Mouse (Mus musculus) myocyte (in vitro differentiated cells): ENCODE results near the gene Six5. TPM values are rescaled to one million over a fixed set of nuclear protein-coding genes. Genes with fewer than 3 reads are reported as not detected.

Experiments used
- H3K27me3 ChIP-seq: one replicate; pipeline ENCODE4 v1.6.1; 2011; ENCODE audit not compliant: control insufficient read depth, insufficient read depth, insufficient read length
- H3K36me3 ChIP-seq: one replicate; pipeline ENCODE4 v1.6.1; 2011; ENCODE audit not compliant: control insufficient read depth, insufficient read depth
- H3K4me2 ChIP-seq: one replicate; pipeline ENCODE4 v1.6.1; 2011; ENCODE audit warnings: low read depth, control low read depth
- H3K4me3 ChIP-seq: one replicate; pipeline ENCODE4 v1.5.1; 2011; ENCODE audit warnings: mild to moderate bottlenecking, control low read depth, moderate library complexity
- H3K79me2 ChIP-seq: one replicate; pipeline ENCODE4 v1.6.1; 2011; ENCODE audit not compliant: control insufficient read depth, insufficient read depth
- H3ac ChIP-seq: one replicate; pipeline ENCODE4 v1.6.1; 2011; ENCODE audit not compliant: control insufficient read depth, insufficient read length
- CEBPB ChIP-seq: IDR thresholded peaks from 2 replicates; pipeline ENCODE4 v1.6.1; 2011; ENCODE audit warnings: mild to moderate bottlenecking, moderate library complexity; ENCODE audit not compliant: poor library complexity, insufficient read depth, severe bottlenecking
- E2F4 ChIP-seq: IDR thresholded peaks from one replicate; pipeline ENCODE4 v1.6.1; 2011; ENCODE audit warnings: mild to moderate bottlenecking, control low read depth, moderate library complexity; ENCODE audit not compliant: insufficient read depth
- MAX ChIP-seq: IDR thresholded peaks from one replicate; pipeline ENCODE4 v1.6.1; 2011; ENCODE audit warnings: low read depth, mild to moderate bottlenecking, control low read depth
- MYOD1 ChIP-seq, 3 experiments: IDR thresholded peaks; one replicate each; pipeline ENCODE4 v1.6.1; 2011; ENCODE audit warnings: control low read depth in 2 of 3, low read depth in 2 of 3, mild to moderate bottlenecking in 2 of 3, moderate library complexity in 1 of 3; ENCODE audit not compliant: insufficient read length in 2 of 3, control insufficient read depth in 1 of 3
- MYOG ChIP-seq, 3 experiments: IDR thresholded peaks; one replicate each; pipeline ENCODE4 v1.6.1; 2011; ENCODE audit warnings: control low read depth in 2 of 3, low read depth in 2 of 3, mild to moderate bottlenecking in 2 of 3; ENCODE audit not compliant: insufficient read length in 2 of 3, control insufficient read depth in 1 of 3, insufficient read depth in 1 of 3
- POLR2A ChIP-seq: IDR thresholded peaks from one replicate; pipeline ENCODE4 v1.6.1; 2011; ENCODE audit warnings: low read depth, mild to moderate bottlenecking, control low read depth, moderate library complexity; ENCODE audit not compliant: insufficient read length
- POLR2AphosphoS2 ChIP-seq: IDR thresholded peaks from one replicate; pipeline ENCODE4 v1.6.1; 2011; ENCODE audit warnings: low read depth, control low read depth; ENCODE audit not compliant: insufficient read length
- REST ChIP-seq: IDR thresholded peaks from one replicate; pipeline ENCODE4 v1.6.1; 2011; ENCODE audit warnings: mild to moderate bottlenecking, control low read depth, moderate library complexity; ENCODE audit not compliant: insufficient read depth, insufficient read length
- SRF ChIP-seq: IDR thresholded peaks from one replicate; pipeline ENCODE4 v1.6.1; 2011; ENCODE audit warnings: low read depth; ENCODE audit not compliant: control insufficient read depth, insufficient read length
- TCF12 ChIP-seq: IDR thresholded peaks from one replicate; pipeline ENCODE4 v1.6.1; 2011; ENCODE audit warnings: mild to moderate bottlenecking, control low read depth; ENCODE audit not compliant: poor library complexity, insufficient read depth, severe bottlenecking
- TCF3 ChIP-seq: IDR thresholded peaks from one replicate; pipeline ENCODE4 v1.6.1; 2011; ENCODE audit warnings: low read depth, control low read depth; ENCODE audit not compliant: insufficient read length
- USF1 ChIP-seq: IDR thresholded peaks from one replicate; pipeline ENCODE4 v1.6.1; 2011; ENCODE audit warnings: low read depth, mild to moderate bottlenecking, control low read depth, moderate library complexity
- polyA plus RNA-seq: library from polyadenylated mRNA; unstranded; fragments of >200 nt; fragmentation: generic; extraction: Trizol; gene quantifications from one replicate; pipeline ENCODE4 v1.2.1, GENCODE M21; 2012; ENCODE audit warnings: missing spikeins

Six5 gene
- 1.6 TPM for polyA plus RNA-seq

DNA sequence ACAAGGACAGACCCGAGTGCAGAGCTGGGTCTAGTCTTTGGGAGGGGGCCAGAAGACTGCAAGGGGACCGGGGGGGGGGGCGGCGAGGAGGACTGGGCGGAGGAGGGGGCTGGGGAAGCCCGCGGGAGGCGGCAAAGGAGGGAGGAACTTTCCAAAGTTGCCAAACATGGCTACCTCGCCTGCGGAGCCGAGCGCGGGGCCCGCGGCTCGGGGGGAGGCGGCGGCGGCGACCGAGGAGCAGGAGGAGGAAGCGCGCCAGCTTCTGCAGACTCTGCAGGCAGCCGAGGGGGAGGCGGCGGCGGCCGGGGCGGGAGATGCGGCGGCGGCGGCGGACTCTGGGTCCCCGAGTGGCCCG is at the start of gene Six5:
Six5 (plus strand) TSS at position 124 of the 355 bp plus-strand sequence.
- H3K36me3 ChIP-seq: peaks cover 10% of the 10 kb centered on the region
- no peaks in the 10 kb centered on the region for H3K79me2 ChIP-seq
- H3K4me3 ChIP-seq: peak within 1 kb of the TSS; percentile 34
- TF ChIP-seq E2F4: no peak
- TF ChIP-seq MYOG (IDR thresholded peaks at IDR 0.05; ENCODE audit: control insufficient read depth in 1 of 3, insufficient read depth in 1 of 3, insufficient read length in 2 of 3, low read depth in 2 of 3): no peak
- no peak for TF ChIP-seq SRF
- TF ChIP-seq POLR2AphosphoS2: no peak
- no peak for TF ChIP-seq CEBPB
- TF ChIP-seq USF1: no peak
- no peak for TF ChIP-seq MYOD1 (IDR thresholded peaks at IDR 0.05; ENCODE audit: control insufficient read depth in 1 of 3, insufficient read length in 2 of 3, low read depth in 2 of 3)
- no peak for TF ChIP-seq TCF12
- TF ChIP-seq TCF3: no peak
- no peak for TF ChIP-seq POLR2A
- TF ChIP-seq REST: no peak
- no peak for TF ChIP-seq MAX
- H3ac ChIP-seq: peak within 1 kb of the TSS; percentile 19
- H3K27me3 ChIP-seq: no peaks in the 10 kb centered on the region
- peak within 1 kb of the TSS; percentile 88 for H3K4me2 ChIP-seq

DNA sequence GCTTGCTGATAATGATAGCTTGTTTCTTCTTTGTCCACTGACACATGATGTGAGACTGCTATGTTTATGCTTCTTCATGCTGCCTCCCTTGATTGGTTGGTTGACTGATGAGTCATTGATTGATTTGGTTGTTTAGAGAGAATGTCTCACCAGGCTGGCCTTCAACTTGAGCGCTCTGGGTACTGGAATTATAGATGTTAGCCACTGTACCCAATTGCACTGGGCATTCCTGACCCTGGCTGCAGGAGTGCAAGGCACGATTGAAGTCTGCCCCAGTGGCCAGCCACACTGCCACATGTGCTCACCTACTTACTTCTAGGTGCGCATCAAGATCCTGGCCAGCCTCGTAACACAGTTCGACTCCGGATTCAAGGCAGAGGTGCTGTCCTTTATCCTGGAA is 49.8 kb upstream of the Six5 start:
- Histone ChIP-seq H3K4me3 (no peak overlapping the region), H3K36me3 (peaks cover 24% of the 10 kb centered on the region), H3K4me2 (no peak overlapping the region), H3ac (no peak overlapping the region), H3K79me2 (no peaks in the 10 kb centered on the region), H3K27me3 (no peaks in the 10 kb centered on the region)
- TF ChIP-seq TCF12 (no peak), SRF (no peak), POLR2A (no peak), TCF3 (no peak), MYOG (IDR thresholded peaks at IDR 0.05; ENCODE audit: control insufficient read depth in 1 of 3, insufficient read depth in 1 of 3, insufficient read length in 2 of 3, low read depth in 2 of 3) (no peak), REST (no peak), USF1 (no peak), E2F4 (no peak), MYOD1 (IDR thresholded peaks at IDR 0.05; ENCODE audit: control insufficient read depth in 1 of 3, insufficient read length in 2 of 3, low read depth in 2 of 3) (no peak), CEBPB (no peak)

- Histone ChIP-seq H3ac (no peak overlapping the region), H3K27me3 (no peaks in the 10 kb centered on the region), H3K36me3 (peaks cover 14% of the 10 kb centered on the region), H3K4me3 (no peak overlapping the region), H3K79me2 (no peaks in the 10 kb centered on the region), H3K4me2 (no peak overlapping the region)
- no peak for TF ChIP-seq SRF
- TF ChIP-seq MYOG (IDR thresholded peaks at IDR 0.05; ENCODE audit: control insufficient read depth in 1 of 3, insufficient read depth in 1 of 3, insufficient read length in 2 of 3, low read depth in 2 of 3): no peak
- TF ChIP-seq POLR2A: no peak
- no peak for TF ChIP-seq CEBPB
- TF ChIP-seq TCF3: no peak
- no peak for TF ChIP-seq TCF12
- TF ChIP-seq REST: no peak
- TF ChIP-seq USF1: no peak
- TF ChIP-seq MYOD1 (IDR thresholded peaks at IDR 0.05; ENCODE audit: control insufficient read depth in 1 of 3, insufficient read length in 2 of 3, low read depth in 2 of 3): no peak
- TF ChIP-seq E2F4: no peak
- TF ChIP-seq MAX: no peak
- TF ChIP-seq POLR2AphosphoS2: no peak
Measured at GRCm38 (mm10) chr7:19046286-19047069, 47.9 kb upstream of the Six5 start.

- no peaks in the 10 kb centered on the region for H3K79me2 ChIP-seq
- no peak overlapping the region for H3K4me2 ChIP-seq
- H3K36me3 ChIP-seq: peaks cover 10% of the 10 kb centered on the region
- no peaks in the 10 kb centered on the region for H3K27me3 ChIP-seq
- TF ChIP-seq TCF12: no peak
- TF ChIP-seq SRF: no peak
- TF ChIP-seq TCF3: no peak
- TF ChIP-seq MYOG (IDR thresholded peaks at IDR 0.05; ENCODE audit: control insufficient read depth in 1 of 3, insufficient read depth in 1 of 3, insufficient read length in 2 of 3, low read depth in 2 of 3): no peak
- no peak for TF ChIP-seq MAX
- no peak for TF ChIP-seq CEBPB
- TF ChIP-seq USF1: no peak
- no peak for TF ChIP-seq E2F4
- TF ChIP-seq MYOD1 (IDR thresholded peaks at IDR 0.05; ENCODE audit: control insufficient read depth in 1 of 3, insufficient read length in 2 of 3, low read depth in 2 of 3): no peak
- TF ChIP-seq REST: no peak
- TF ChIP-seq POLR2A: no peak
- no peak for TF ChIP-seq POLR2AphosphoS2
- H3K4me3 ChIP-seq: no peak overlapping the region
- H3ac ChIP-seq: no peak overlapping the region
Measured at GRCm38 (mm10) chr7:19048006-19048527, 46.3 kb upstream of the Six5 start.
